Mouse (Mus musculus): ENCODE measurements around the gene Tmem19. TPM values are rescaled to one million over a fixed set of nuclear protein-coding genes. Genes with fewer than 3 reads are reported as not detected.

Tmem19 gene
- polyA plus RNA-seq (2016; fragmentation: Nextera tagmentation; extraction: Ambion mirVana): 40.5 and 43.0 TPM in 2 replicates

GRCm38 (mm10) chr10:115361840-115362622 is at the start of gene Tmem19:
Gene Tmem19, minus strand, starts transcription at chr10:115362501.
- Histone ChIP-seq H3K27ac (replicated peaks) (peak within 1 kb of the TSS; percentile 96), H3K9ac (replicated peaks) (peak within 1 kb of the TSS; percentile 63), H3K9me3 (no peaks in the 10 kb centered on the region), H3K4me2 (replicated peaks) (peak within 1 kb of the TSS; percentile 71), H3K27me3 (no peaks in the 10 kb centered on the region), H3K4me1 (peaks cover 16% of the 10 kb centered on the region), H3K4me3 (peak within 1 kb of the TSS; percentile 64), H3K36me3 (peaks cover 3% of the 10 kb centered on the region; the same call in 1 of the 2 replicates)
- peak; percentile 99 for ATAC-seq (ENCODE audit: low FRiP score, low read depth)
- under 1% methylated on average over 50 of the region's 58 CpGs for WGBS

GRCm38 (mm10) chr10:115406393-115406792 is 44.1 kb upstream of the Tmem19 start:
- no peak overlapping the region for H3K4me2 ChIP-seq (replicated peaks)
- no peaks in the 10 kb centered on the region for H3K4me1 ChIP-seq
- H3K27me3 ChIP-seq: no peaks in the 10 kb centered on the region
- H3K9me3 ChIP-seq: no peaks in the 10 kb centered on the region
- no peak overlapping the region for H3K9ac ChIP-seq (replicated peaks)
- H3K27ac ChIP-seq (replicated peaks): no peak overlapping the region
- H3K4me3 ChIP-seq: no peak overlapping the region
- ATAC-seq (ENCODE audit: low FRiP score, low read depth): no peak
- WGBS: 73% methylated on average over 6 of the region's 6 CpGs
- H3K36me3 ChIP-seq: peaks cover 66% of the 10 kb centered on the region

GRCm38 (mm10) chr10:115391896-115392295 is 29.6 kb upstream of the Tmem19 start:
- no peak for ATAC-seq (ENCODE audit: low FRiP score, low read depth)
- H3K27ac ChIP-seq (replicated peaks): no peak overlapping the region
- H3K9ac ChIP-seq (replicated peaks): no peak overlapping the region
- no peaks in the 10 kb centered on the region for H3K27me3 ChIP-seq
- peaks cover 16% of the 10 kb centered on the region for H3K4me1 ChIP-seq
- H3K4me3 ChIP-seq: no peak overlapping the region
- H3K36me3 ChIP-seq: peaks cover 15% of the 10 kb centered on the region
- no peak overlapping the region for H3K4me2 ChIP-seq (replicated peaks)
- H3K9me3 ChIP-seq: no peaks in the 10 kb centered on the region
- WGBS: 95% methylated on average over 1 of the region's 1 CpGs

GRCm38 (mm10) chr10:115391076-115391475 is 28.8 kb upstream of the Tmem19 start:
- Histone ChIP-seq H3K27ac (replicated peaks) (no peak overlapping the region), H3K9me3 (no peaks in the 10 kb centered on the region), H3K9ac (replicated peaks) (no peak overlapping the region), H3K4me3 (no peak overlapping the region), H3K4me1 (peaks cover 22% of the 10 kb centered on the region), H3K4me2 (replicated peaks) (no peak overlapping the region), H3K36me3 (peaks cover 15% of the 10 kb centered on the region), H3K27me3 (no peaks in the 10 kb centered on the region)
- no peak for ATAC-seq (ENCODE audit: low FRiP score, low read depth)
- WGBS: 96% methylated on average over 4 of the region's 4 CpGs

- Histone ChIP-seq H3K4me2 (replicated peaks) (peak overlapping the region; percentile 25; the same call in 1 of the 2 replicates), H3K9me3 (no peaks in the 10 kb centered on the region), H3K4me1 (peaks cover 24% of the 10 kb centered on the region), H3K9ac (replicated peaks) (peak overlapping the region; percentile 15; the same call in 1 of the 2 replicates), H3K27ac (replicated peaks) (no peak overlapping the region), H3K27me3 (no peaks in the 10 kb centered on the region), H3K4me3 (no peak overlapping the region), H3K36me3 (peaks cover 9% of the 10 kb centered on the region)
- WGBS: 93% methylated on average over 3 of the region's 3 CpGs
- no peak for ATAC-seq (ENCODE audit: low FRiP score, low read depth)
Measured at GRCm38 (mm10) chr10:115387891-115388290, 25.6 kb upstream of the Tmem19 start.

GRCm38 (mm10) chr10:115385018-115386002 is 23.0 kb upstream of the Tmem19 start:
- H3K9me3 ChIP-seq: no peaks in the 10 kb centered on the region
- H3K4me2 ChIP-seq (replicated peaks): peak overlapping the region; percentile 75
- no peak; the same call in none of the 2 replicates for ATAC-seq (ENCODE audit: low FRiP score, low read depth)
- H3K36me3 ChIP-seq: no peaks in the 10 kb centered on the region; the same call in 1 of the 2 replicates
- under 1% methylated on average over 75 of the region's 101 CpGs for WGBS
- H3K9ac ChIP-seq (replicated peaks): peak overlapping the region; percentile 86
- no peaks in the 10 kb centered on the region for H3K27me3 ChIP-seq
- peak overlapping the region; percentile 99 for H3K27ac ChIP-seq (replicated peaks)
- peaks cover 36% of the 10 kb centered on the region for H3K4me1 ChIP-seq
- H3K4me3 ChIP-seq: peak overlapping the region; percentile 96

GRCm38 (mm10) chr10:115384221-115385017 is 22.1 kb upstream of the Tmem19 start, which contains the start of the genes Thap2 and Zfc3h1:
Gene Thap2, minus strand, starts transcription at chr10:115384443.
Gene Zfc3h1, plus strand, starts transcription at chr10:115384959.
- peak within 1 kb of the TSS; percentile 75 for H3K4me2 ChIP-seq (replicated peaks)
- H3K9ac ChIP-seq (replicated peaks): peak within 1 kb of the TSS; percentile 86
- peak; percentile 98 for ATAC-seq (ENCODE audit: low FRiP score, low read depth)
- H3K4me3 ChIP-seq: peak within 1 kb of the TSS; percentile 96
- H3K27me3 ChIP-seq: no peaks in the 10 kb centered on the region
- H3K4me1 ChIP-seq: peaks cover 36% of the 10 kb centered on the region
- no peaks in the 10 kb centered on the region; the same call in 1 of the 2 replicates for H3K36me3 ChIP-seq
- under 1% methylated on average over 64 of the region's 65 CpGs for WGBS
- H3K27ac ChIP-seq (replicated peaks): peak within 1 kb of the TSS; percentile 99
- H3K9me3 ChIP-seq: no peaks in the 10 kb centered on the region

GRCm38 (mm10) chr10:115383644-115384220 is 21.4 kb upstream of the Tmem19 start:
- Histone ChIP-seq H3K27ac (replicated peaks) (peak overlapping the region; percentile 99), H3K36me3 (no peaks in the 10 kb centered on the region; the same call in 1 of the 2 replicates), H3K4me2 (replicated peaks) (peak overlapping the region; percentile 75), H3K9me3 (no peaks in the 10 kb centered on the region), H3K4me1 (peaks cover 36% of the 10 kb centered on the region), H3K27me3 (no peaks in the 10 kb centered on the region), H3K9ac (replicated peaks) (peak overlapping the region; percentile 86), H3K4me3 (peak overlapping the region; percentile 96)
- no peak for ATAC-seq (ENCODE audit: low FRiP score, low read depth)
- 1% methylated on average over 15 of the region's 15 CpGs for WGBS

- WGBS: 11% methylated on average over 12 of the region's 12 CpGs
- no peak for ATAC-seq (ENCODE audit: low FRiP score, low read depth)
Measured at GRCm38 (mm10) chr10:115382846-115383643, 20.7 kb upstream of the Tmem19 start.

GRCm38 (mm10) chr10:115381506-115382084 is 19.3 kb upstream of the Tmem19 start:
- H3K4me3 ChIP-seq: no peak overlapping the region

More at GRCm38 (mm10) chr10:115382846-115383643, 20.7 kb upstream of the Tmem19 start:
- H3K4me2 ChIP-seq (replicated peaks): peak overlapping the region; percentile 75
- H3K36me3 ChIP-seq: no peaks in the 10 kb centered on the region; the same call in 1 of the 2 replicates
- H3K9ac ChIP-seq (replicated peaks): peak overlapping the region; percentile 86
- H3K27me3 ChIP-seq: no peaks in the 10 kb centered on the region
- no peaks in the 10 kb centered on the region for H3K9me3 ChIP-seq
- peak overlapping the region; percentile 96 for H3K4me3 ChIP-seq
- H3K4me1 ChIP-seq: peaks cover 29% of the 10 kb centered on the region
- H3K27ac ChIP-seq (replicated peaks): peak overlapping the region; percentile 99

More at GRCm38 (mm10) chr10:115381506-115382084, 19.3 kb upstream of the Tmem19 start:
- 73% methylated on average over 2 of the region's 2 CpGs for WGBS
- ATAC-seq (ENCODE audit: low FRiP score, low read depth): no peak
- H3K4me1 ChIP-seq: peaks cover 21% of the 10 kb centered on the region
- H3K27me3 ChIP-seq: no peaks in the 10 kb centered on the region
- H3K36me3 ChIP-seq: no peaks in the 10 kb centered on the region; the same call in 1 of the 2 replicates
- H3K9me3 ChIP-seq: no peaks in the 10 kb centered on the region
- H3K27ac ChIP-seq (replicated peaks): no peak overlapping the region
- H3K4me2 ChIP-seq (replicated peaks): 0 out of 2 replicates have a peak overlapping the region, but pooled peaks have one; percentile 5
- no peak overlapping the region for H3K9ac ChIP-seq (replicated peaks)
